Mouse (Mus musculus) limb, embryonic 12.5 days (tissue): ENCODE measurements at regions not wholly inside any gene's neighbourhood (a gene's known extent, or its start where the extent isn't known, plus 50 kb on each side); places are given as distances from the start of the nearest gene placed in this dataset.

Source experiments
- ATAC-seq: fragments of 200-750 bp; cut with Nextera tagmentation; 2 replicates; pipeline ENCODE4 v1.8.0; 2017; ENCODE audit warnings: low read depth, moderate TSS enrichment; ENCODE audit not compliant: insufficient number of reproducible peaks, insufficient read depth, low FRiP score, low TSS enrichment
- H3K27ac ChIP-seq: fragments of 300-500 bp; sonication (generic); 2 replicates; pipeline ENCODE4 v1.5.1; 2016; ENCODE audit warnings: mild to moderate bottlenecking, moderate library complexity
- H3K27me3 ChIP-seq: fragments of 300-500 bp; sonication (generic); 2 replicates; pipeline ENCODE4 v1.6.1; 2016; ENCODE audit warnings: mild to moderate bottlenecking, moderate library complexity
- H3K36me3 ChIP-seq: fragments of 300-500 bp; sonication (generic); 2 replicates; pipeline ENCODE4 v1.6.1; 2016; ENCODE audit warnings: mild to moderate bottlenecking, moderate library complexity
- H3K4me1 ChIP-seq: fragments of 300-500 bp; sonication (generic); replicated peaks from 2 replicates; pipeline ENCODE4 v1.6.1; 2016
- H3K4me2 ChIP-seq: fragments of 300-500 bp; sonication (generic); 2 replicates; pipeline ENCODE4 v1.6.1; 2016; ENCODE audit warnings: mild to moderate bottlenecking, moderate library complexity
- H3K4me3 ChIP-seq: fragments of 300-500 bp; sonication (generic); replicated peaks from 2 replicates; pipeline ENCODE4 v1.5.1; 2016; ENCODE audit warnings: mild to moderate bottlenecking
- H3K9ac ChIP-seq: fragments of 300-500 bp; sonication (generic); replicated peaks from 2 replicates; pipeline ENCODE4 v1.6.1; 2016; ENCODE audit warnings: mild to moderate bottlenecking, moderate library complexity
- H3K9me3 ChIP-seq: fragments of 300-500 bp; sonication (generic); 2 replicates; pipeline ENCODE4 v1.6.1; 2016; ENCODE audit warnings: mild to moderate bottlenecking, moderate library complexity
- WGBS: fragments of 180-500 bp; shearing (Covaris S2); methylation state at CpG from one replicate; pipeline ENCODE4 v1.1.7; 2016; 5-methylcytosine and 5-hydroxymethylcytosine counted together

DNA sequence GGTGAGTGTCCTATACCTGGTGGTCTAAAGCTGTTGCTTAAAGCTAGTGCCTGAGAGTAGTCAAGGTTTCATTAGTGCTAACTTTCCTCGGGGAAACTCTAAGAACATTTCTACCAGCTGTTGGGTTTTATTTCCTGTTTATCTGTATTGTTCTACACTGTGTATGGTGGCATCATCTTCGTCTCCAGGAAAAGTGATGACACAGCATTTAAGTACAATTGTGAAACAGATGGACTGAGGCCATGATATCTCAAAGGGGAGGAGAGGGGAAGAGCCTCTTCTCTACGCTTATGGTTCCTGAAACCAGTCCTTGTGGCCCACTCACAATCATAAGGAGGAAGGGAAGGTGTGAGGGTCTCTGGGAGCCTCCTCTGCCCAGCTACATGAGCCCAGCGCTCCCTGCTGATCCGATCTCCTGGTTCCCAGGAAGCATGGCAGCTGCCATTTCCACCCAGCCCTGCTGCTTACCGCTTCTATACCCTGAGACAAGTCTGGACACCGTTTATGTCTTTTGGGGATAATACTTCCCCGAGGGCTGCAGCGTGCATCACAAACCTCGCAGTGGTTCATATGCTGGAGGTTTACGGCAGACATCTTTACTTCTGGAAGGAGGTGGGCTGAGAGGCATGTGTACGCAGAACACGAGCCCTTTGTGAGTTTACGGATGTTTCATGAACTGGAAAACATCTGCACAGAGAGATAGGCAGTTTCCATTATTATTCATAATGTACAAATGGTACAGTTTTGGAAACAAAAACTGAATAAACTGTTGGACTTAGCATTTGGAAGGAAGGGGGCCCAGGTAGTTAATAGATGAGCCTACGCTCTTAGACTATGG is 189.6 kb downstream of the Fam43a start:
- H3K36me3 ChIP-seq: no peaks in the 10 kb centered on the region
- peaks cover 26% of the 10 kb centered on the region for H3K4me1 ChIP-seq
- H3K4me3 ChIP-seq: no peak overlapping the region
- no peak overlapping the region for H3K9ac ChIP-seq
- no peaks in the 10 kb centered on the region for H3K27me3 ChIP-seq
- ATAC-seq: no peak
- no peaks in the 10 kb centered on the region for H3K9me3 ChIP-seq
- no peak overlapping the region for H3K4me2 ChIP-seq
- H3K27ac ChIP-seq: no peak overlapping the region
- 81% methylated on average over 15 of the region's 15 CpGs for WGBS

DNA sequence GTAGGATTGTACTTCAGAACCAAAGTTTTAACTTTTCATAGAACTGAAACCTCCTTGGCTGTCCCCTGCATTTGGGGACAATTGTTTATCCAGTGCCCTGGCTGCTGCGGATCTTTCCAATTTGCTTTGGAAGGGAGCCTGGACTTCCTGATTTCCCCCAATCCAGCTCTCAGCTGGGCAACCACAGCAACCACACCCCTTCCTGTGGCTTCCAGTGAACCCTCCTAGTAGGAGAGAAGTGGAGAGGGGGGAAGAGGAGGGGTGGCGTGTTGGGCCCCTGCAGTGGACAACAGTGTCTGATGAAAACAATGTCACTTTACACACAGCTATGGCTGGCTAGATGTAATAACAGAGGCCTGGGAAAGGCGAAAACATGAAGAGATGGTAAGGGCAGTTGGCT is 190.5 kb downstream of the Fam43a start:
- Histone ChIP-seq H3K4me1 (peaks cover 26% of the 10 kb centered on the region), H3K36me3 (no peaks in the 10 kb centered on the region), H3K27ac (peak overlapping the region; percentile 86), H3K9me3 (no peaks in the 10 kb centered on the region), H3K27me3 (no peaks in the 10 kb centered on the region), H3K9ac (no peak overlapping the region), H3K4me3 (no peak overlapping the region), H3K4me2 (peak overlapping the region; percentile 15)
- ATAC-seq: 0 out of 2 replicates have a peak, but pooled peaks have one; percentile 11
- 41% methylated on average over 3 of the region's 3 CpGs for WGBS

DNA sequence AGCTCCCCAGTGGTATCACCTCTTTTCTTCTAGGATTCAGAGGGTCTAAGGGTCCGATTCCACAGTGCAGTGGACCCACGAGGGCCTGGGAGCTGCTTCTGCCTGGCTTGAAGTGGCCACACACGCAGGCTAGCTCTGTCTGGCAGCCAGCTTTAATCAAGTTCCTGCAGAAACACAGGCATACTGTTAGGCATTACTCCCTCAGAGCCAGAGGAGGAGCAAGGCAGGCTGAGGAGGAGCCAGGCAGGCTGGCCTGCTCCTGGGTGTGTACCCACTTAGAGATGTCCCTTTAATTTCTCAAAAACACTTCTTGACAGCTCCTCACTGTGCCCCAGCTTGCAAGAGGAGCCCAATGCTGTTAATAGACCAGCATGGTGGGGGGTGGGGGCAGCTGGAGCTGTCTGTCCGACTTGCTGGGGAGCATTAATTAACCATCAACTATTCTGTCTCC is 191.1 kb downstream of the Fam43a start:
- Histone ChIP-seq H3K9ac (no peak overlapping the region; the same call in 1 of the 2 replicates), H3K4me2 (peak overlapping the region; percentile 15), H3K9me3 (no peaks in the 10 kb centered on the region), H3K4me3 (no peak overlapping the region), H3K27me3 (no peaks in the 10 kb centered on the region), H3K4me1 (peaks cover 26% of the 10 kb centered on the region), H3K36me3 (no peaks in the 10 kb centered on the region), H3K27ac (peak overlapping the region; percentile 86)
- WGBS: 7% methylated on average over 4 of the region's 4 CpGs
- peak; percentile 70 for ATAC-seq

DNA sequence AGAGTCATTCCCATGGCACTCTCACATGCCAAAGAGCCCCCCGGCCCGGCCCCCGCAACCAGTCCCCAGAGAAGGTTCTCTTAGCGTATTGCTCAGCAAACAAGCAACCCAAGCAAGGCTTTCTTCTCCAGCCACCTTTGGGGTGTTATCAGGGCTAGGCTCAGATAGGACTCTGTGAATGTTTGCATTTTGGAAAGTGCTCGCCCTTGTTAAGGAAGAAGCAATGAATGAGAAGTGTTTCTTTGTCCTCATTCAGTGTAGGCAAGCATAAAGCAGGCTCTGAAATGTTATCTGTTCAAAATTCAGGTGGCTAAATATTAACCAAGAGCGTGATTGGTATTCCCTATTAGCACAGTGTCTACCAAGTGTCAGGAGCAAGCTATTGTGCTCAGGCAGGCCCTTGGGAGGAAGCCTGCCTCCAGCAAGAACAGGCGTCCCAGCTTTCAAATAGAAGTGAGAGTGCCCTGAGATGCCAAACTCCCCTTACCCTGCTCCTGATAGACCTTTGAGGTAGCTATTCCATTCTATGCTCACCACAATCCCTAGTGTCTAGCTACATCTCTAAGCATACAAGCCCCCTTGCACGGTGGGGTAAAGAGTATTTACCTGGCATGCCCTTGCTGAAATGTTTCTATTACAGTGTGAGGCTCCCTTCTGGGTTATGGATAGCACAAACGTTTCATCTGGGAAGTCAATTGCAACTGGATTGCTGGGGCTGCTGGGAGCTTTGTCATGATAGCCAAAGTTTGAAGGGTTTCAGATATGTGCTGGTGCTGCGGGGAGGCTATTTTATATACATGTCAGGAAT is 191.7 kb downstream of the Fam43a start:
- Histone ChIP-seq H3K9me3 (no peaks in the 10 kb centered on the region), H3K27ac (peak overlapping the region; percentile 86; the same call in 1 of the 2 replicates), H3K27me3 (no peaks in the 10 kb centered on the region), H3K9ac (no peak overlapping the region), H3K4me1 (peaks cover 26% of the 10 kb centered on the region), H3K36me3 (no peaks in the 10 kb centered on the region), H3K4me3 (no peak overlapping the region), H3K4me2 (no peak overlapping the region)
- 77% methylated on average over 10 of the region's 10 CpGs for WGBS
- ATAC-seq: no peak

DNA sequence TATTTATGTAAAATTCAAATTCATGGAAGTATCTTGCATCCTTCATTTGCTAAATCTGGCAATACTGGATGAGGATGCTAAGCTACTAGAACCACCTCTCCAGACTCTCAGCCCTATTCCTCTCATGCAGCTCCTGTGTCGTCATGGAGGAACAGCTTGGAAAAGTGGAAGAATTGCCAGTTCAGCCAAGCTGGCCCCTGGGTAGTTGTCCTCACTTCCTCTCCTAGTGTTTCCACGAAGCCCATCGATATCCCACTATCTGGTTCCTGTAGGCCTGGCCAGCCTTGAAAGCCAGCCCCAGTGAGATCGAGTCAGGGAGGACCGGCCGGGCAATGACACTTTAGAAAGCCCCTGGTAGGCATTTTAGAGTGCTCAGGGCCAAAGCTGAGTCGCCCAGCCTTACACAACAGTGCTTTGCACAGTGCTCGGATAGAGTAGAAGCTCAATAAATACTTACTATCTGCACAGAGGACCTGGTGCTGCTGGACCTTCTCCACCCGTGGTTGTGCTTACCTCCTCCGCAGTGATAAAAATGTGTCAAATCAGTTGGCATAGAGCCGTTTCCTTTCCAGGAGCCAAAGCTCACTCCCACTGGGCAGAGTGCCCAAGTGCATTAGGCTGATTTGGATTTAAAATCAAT is 193.3 kb downstream of the Fam43a start:
- Histone ChIP-seq H3K4me3 (no peak overlapping the region), H3K9ac (no peak overlapping the region), H3K4me1 (peaks cover 27% of the 10 kb centered on the region), H3K4me2 (no peak overlapping the region), H3K36me3 (no peaks in the 10 kb centered on the region), H3K27me3 (no peaks in the 10 kb centered on the region), H3K9me3 (no peaks in the 10 kb centered on the region), H3K27ac (no peak overlapping the region)
- ATAC-seq: no peak
- 82% methylated on average over 11 of the region's 11 CpGs for WGBS

DNA sequence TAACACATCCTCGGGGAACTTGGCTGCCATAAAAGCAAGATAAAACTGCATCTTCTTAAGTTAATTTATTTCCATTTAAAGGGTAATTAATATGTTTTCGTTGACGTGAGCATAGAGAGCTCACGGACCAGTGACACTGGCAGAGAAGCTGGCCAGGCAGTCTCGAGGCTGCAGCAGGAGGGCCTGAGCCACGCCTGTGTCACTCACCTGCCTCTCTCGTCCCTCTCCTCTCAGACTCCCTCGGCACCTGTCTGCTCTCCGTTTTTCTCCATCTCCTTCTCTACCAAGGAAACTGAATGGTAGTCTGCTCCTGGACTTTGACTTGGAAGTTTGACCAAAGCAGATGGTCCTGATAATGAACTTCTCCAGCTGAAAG is 193.8 kb downstream of the Fam43a start:
- Histone ChIP-seq H3K4me1 (peaks cover 31% of the 10 kb centered on the region), H3K36me3 (no peaks in the 10 kb centered on the region), H3K9me3 (no peaks in the 10 kb centered on the region), H3K4me3 (no peak overlapping the region), H3K27ac (no peak overlapping the region), H3K27me3 (no peaks in the 10 kb centered on the region), H3K4me2 (no peak overlapping the region), H3K9ac (no peak overlapping the region)
- ATAC-seq: no peak
- 62% methylated on average over 9 of the region's 9 CpGs for WGBS

DNA sequence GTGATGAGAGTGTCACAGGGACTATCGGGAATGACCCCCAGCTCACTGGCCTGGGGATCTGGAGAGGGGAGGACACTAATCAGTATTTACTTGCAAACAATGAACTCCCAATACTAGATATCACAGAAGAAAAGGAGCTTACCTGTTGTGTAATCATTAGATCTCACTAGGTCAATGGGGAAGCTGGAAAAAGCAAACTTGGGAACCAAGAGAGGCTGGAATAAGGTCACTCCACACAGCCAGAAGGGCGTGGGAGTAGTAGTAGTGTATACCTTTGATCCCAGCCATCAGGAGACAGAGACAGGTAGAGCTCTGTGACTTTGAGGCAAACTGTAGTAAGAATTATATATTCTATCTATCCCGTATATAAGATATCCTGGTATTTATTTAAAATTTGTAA is 194.3 kb downstream of the Fam43a start:
- no peak overlapping the region for H3K4me2 ChIP-seq
- 96% methylated on average over 3 of the region's 3 CpGs for WGBS
- H3K27me3 ChIP-seq: no peaks in the 10 kb centered on the region
- H3K4me3 ChIP-seq: no peak overlapping the region
- no peaks in the 10 kb centered on the region for H3K36me3 ChIP-seq
- H3K9me3 ChIP-seq: no peaks in the 10 kb centered on the region
- ATAC-seq: no peak
- no peak overlapping the region for H3K27ac ChIP-seq
- peaks cover 31% of the 10 kb centered on the region for H3K4me1 ChIP-seq
- no peak overlapping the region for H3K9ac ChIP-seq

DNA sequence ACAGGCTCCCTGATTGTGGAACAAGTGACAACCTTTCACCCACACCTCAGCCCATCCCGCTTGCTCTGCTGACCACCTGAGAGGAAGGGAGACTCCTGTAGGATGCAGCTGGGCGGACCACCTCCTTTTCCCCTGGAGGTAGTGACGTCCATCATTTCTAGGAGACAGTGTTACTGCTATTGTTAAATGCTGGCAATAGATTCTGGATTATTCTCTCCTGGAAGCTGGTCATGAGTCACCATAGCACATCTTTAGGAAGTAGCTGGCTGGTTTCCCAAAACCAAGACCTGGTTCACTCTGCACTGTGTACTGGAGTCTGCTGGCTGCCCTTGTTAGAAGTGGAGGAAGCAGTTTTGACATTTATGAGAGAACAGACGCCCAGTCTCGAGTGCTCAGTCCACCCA is 196.0 kb downstream of the Fam43a start:
- no peaks in the 10 kb centered on the region for H3K27me3 ChIP-seq
- no peak overlapping the region for H3K4me2 ChIP-seq
- no peak overlapping the region for H3K4me3 ChIP-seq
- WGBS: 68% methylated on average over 5 of the region's 5 CpGs
- peaks cover 30% of the 10 kb centered on the region for H3K4me1 ChIP-seq
- no peak overlapping the region for H3K9ac ChIP-seq
- H3K9me3 ChIP-seq: no peaks in the 10 kb centered on the region
- ATAC-seq: no peak
- H3K36me3 ChIP-seq: no peaks in the 10 kb centered on the region
- no peak overlapping the region for H3K27ac ChIP-seq

DNA sequence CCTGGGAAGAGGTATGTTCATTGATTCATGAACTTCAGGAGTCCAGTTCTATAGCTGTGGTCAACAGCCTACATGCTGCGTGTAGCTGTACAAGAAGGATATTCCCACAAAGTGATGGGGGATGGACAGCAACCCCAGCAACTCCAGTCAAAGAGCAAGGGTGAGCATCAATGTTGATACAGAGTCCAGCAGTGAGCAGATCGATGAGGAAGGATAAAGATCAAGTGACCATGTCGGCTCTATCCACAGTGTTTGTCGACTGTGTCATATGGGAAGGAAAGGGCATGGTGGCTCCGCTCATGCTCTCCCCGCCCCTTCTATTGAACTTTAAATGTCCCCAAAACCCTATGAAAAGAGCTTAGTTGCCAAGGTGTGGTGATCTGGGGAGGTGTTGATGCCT is 196.6 kb downstream of the Fam43a start:
- Histone ChIP-seq H3K27ac (no peak overlapping the region), H3K36me3 (no peaks in the 10 kb centered on the region), H3K4me2 (no peak overlapping the region), H3K4me3 (no peak overlapping the region), H3K9ac (no peak overlapping the region), H3K9me3 (no peaks in the 10 kb centered on the region; the same call in 1 of the 2 replicates), H3K4me1 (peaks cover 24% of the 10 kb centered on the region), H3K27me3 (no peaks in the 10 kb centered on the region)
- no peak for ATAC-seq
- WGBS: 94% methylated on average over 6 of the region's 6 CpGs

DNA sequence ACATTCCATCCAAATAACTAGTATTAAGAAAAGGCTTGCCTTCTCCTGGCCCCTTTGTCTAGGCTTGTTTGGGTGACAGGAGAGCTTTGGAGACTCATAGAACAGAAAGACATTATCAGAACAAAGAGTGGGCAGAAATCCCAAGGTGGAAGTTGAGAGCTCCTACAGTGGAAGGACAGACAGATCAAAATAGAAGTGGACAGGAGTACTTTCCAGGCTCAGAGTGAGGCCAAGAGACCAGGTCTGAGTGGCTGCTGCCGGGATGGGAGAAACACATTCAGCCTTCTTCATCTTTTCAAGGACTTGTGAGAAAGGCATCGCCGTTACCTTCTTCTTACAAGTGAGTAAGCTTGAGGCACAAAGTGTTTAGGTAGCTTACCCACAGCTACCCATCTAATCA is 197.5 kb downstream of the Fam43a start:
- H3K27ac ChIP-seq: peak overlapping the region; percentile 50; the same call in 1 of the 2 replicates
- peaks cover 19% of the 10 kb centered on the region for H3K4me1 ChIP-seq
- H3K9me3 ChIP-seq: peaks cover 5% of the 10 kb centered on the region; the same call in 1 of the 2 replicates
- no peaks in the 10 kb centered on the region for H3K36me3 ChIP-seq
- ATAC-seq: no peak
- no peak overlapping the region for H3K4me2 ChIP-seq
- H3K27me3 ChIP-seq: no peaks in the 10 kb centered on the region
- WGBS: 96% methylated on average over 3 of the region's 3 CpGs
- no peak overlapping the region for H3K9ac ChIP-seq
- no peak overlapping the region for H3K4me3 ChIP-seq

DNA sequence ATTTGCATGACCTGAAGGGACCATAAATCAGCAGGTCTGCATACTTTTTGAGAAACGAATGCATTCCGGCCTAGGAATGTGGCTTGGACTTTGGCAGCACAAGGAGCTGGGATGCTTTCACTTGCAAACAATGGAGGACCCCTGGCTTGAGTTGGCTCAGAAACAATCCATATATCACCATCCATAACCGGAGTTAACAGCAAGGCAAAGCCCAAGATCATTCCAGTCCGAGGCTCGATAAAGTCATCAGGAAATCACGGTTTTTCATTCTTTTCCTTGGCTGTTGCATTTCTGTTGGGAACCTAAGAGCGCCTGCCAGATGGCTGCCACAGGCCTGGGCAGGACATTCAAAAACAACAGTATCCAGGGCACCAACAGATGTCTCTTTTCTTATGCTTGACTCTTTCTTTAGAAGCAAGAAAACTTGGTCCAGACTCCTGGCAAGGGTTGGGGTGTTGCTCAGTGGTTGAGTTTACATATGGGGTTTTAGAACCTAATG is 198.5 kb downstream of the Fam43a start:
- H3K4me2 ChIP-seq: no peak overlapping the region
- peak overlapping the region; percentile 45; the same call in 1 of the 2 replicates for H3K27ac ChIP-seq
- peaks cover 5% of the 10 kb centered on the region; the same call in 1 of the 2 replicates for H3K9me3 ChIP-seq
- no peak overlapping the region for H3K9ac ChIP-seq
- no peak for ATAC-seq
- peaks cover 19% of the 10 kb centered on the region for H3K4me1 ChIP-seq
- WGBS: 71% methylated on average over 7 of the region's 7 CpGs
- no peaks in the 10 kb centered on the region for H3K27me3 ChIP-seq
- no peaks in the 10 kb centered on the region for H3K36me3 ChIP-seq
- no peak overlapping the region for H3K4me3 ChIP-seq
